Mouse (Mus musculus) ES-E14 (cell line): ENCODE measurements at regions not wholly inside any gene's neighbourhood (a gene's known extent, or its start where the extent isn't known, plus 50 kb on each side); places are given as distances from the start of the nearest gene placed in this dataset.

Source experiments
- CHD2 ChIP-seq: IDR thresholded peaks from 2 replicates; pipeline ENCODE4 v1.6.1; 2014; ENCODE audit warnings: mild to moderate bottlenecking, low read depth, low read length, inconsistent platforms
- HCFC1 ChIP-seq: IDR thresholded peaks from 2 replicates; pipeline ENCODE4 v1.6.1; 2012; ENCODE audit warnings: low read length, inconsistent platforms, borderline replicate concordance; ENCODE audit not compliant: insufficient read depth
- MAFK ChIP-seq: IDR thresholded peaks from 2 replicates; pipeline ENCODE4 v1.6.1; 2014; ENCODE audit warnings: mild to moderate bottlenecking, low read depth, low read length, inconsistent platforms; ENCODE audit not compliant: insufficient read depth
- ZNF384 ChIP-seq: IDR thresholded peaks from 2 replicates; pipeline ENCODE4 v1.6.1; 2012; ENCODE audit warnings: low read depth, low read length, inconsistent platforms

- TF ChIP-seq CHD2 = no peak
- TF ChIP-seq HCFC1 = no peak
- no peak for TF ChIP-seq MAFK
- no peak for TF ChIP-seq ZNF384
These were observed 407.4 kb downstream of the Atp23 start for GRCm38 (mm10) chr10:126493734-126494133.
